Mouse (Mus musculus) frontal cortex, postnatal 10 days (tissue): Measurements from ENCODE around the gene Tedc1.
A peak's percentile ranks its signal among the peaks of the same experiment; 100 is the strongest.

Experiments
- DNase-seq, 2 experiments: peaks; one replicate each; pipeline ENCODE4 v3.0.0; 2022; ENCODE audit warnings: low spot score in 2 of 2, mixed read lengths in 1 of 2

Gene Tedc1

DNA sequence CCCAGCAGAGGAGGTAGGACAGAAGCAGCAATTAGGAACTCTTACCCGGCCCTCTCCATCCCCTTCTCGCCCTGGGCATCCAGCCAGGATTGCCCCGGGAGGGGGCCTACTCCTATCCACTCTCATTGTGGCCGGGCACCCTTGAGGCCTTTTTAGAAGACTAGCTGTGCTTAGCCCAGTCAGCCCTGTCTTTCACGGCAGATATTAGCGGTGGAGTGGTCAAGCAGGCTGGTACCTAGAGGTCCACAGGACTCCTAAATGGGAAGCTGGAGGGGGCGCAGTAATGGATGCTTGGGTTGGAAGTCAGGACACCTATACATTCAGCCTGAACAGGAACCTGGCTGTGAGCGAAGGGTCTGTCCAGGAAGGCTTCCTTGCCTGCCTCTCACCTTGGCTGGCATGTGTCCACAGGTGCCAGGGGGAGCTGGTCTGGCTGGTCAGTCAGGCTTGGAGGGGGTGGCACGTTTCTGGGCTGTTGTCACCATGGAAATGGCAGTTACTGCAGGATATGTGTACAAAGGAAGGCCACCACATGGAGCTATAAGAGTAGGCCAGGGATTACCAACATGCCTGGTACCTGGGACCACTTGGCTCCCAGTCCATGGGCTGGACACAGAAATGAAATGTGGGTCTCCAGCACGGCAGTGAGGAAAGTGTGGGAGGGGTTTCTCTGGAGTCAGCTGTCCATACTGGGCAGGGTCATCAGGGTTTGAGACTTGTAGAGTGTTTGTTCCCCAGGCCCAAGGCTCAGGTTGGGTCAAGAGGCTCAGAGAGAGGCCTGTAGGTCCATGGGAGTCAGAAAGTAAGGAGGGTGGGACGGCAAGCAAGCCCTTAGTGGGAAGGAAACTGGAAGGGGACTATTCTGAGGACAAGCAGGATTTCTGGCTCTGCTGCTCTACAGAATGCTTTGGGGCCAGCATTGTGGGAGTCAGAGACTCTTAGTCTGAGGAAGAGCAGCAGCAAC, 17.0 kb upstream of the Tedc1 start:
- DNase-seq: no peak

DNA sequence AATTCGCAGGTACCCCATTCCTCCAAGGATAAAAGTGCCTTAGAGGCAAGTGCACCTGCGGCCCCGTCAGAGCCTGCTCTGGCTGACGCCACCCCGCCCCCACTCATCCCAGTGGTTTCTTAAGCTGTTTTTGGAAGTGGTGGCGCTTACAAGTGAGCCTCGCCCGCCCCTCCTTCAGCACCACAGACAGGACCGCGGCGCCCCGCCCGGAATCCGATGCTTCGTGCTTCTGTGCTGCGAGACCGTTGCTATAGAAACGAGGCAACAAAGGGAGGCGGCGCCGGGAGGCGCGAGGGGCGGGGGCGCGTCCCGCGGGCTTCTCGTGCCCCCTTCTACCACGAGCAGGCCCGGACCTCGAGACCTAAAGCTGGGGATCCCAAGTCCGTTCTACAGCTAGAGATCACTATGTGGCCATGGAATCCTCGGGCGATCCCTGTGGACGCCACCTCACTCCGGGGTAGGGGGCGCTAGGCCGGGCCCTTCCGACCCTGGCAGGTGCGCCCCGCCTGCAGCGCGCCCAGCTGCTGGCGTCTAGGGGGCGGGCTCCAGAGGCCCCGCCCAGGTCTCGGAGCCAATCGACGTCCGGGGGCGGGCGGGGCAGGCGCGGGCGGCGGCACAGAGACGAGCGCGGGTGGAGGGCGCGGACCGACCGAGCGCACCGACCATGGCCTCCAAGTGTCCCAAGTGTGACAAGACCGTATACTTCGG, 16.2 kb upstream of the Tedc1 start, which contains the start of gene Crip2:
TSS of gene Crip2 (plus strand) at position 329 of the 708 bp plus-strand sequence.
- peak; percentile 90 to 95 for DNase-seq

GRCm38 (mm10) chr12:113140616-113141411, 15.4 kb upstream of the Tedc1 start:
- DNase-seq: peak; percentile 42 to 65

DNA sequence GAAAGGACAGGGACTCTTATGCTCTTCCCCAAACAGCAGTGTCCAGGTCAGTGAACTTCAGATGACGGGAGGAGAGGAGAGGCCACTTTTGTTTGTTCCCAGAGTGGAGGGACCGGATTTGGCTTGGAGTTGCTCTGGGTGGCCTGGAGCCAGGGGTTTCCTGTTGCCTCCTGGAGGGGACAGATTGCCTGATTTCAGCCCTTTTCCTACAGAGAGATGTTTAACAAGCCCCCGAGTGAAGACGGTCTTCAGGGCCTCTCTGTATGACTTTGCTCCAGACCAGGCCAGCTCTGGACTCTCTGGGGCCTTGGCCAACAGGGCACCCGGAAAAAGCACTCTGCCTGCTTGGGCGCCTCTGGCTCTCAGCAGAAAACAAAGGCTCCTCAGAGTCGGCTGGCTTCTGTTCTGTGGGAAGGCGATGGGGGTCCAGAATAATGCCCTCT, 14.7 kb upstream of the Tedc1 start:
- peak in 1 of 2 experiments; percentile 48 for DNase-seq

DNA sequence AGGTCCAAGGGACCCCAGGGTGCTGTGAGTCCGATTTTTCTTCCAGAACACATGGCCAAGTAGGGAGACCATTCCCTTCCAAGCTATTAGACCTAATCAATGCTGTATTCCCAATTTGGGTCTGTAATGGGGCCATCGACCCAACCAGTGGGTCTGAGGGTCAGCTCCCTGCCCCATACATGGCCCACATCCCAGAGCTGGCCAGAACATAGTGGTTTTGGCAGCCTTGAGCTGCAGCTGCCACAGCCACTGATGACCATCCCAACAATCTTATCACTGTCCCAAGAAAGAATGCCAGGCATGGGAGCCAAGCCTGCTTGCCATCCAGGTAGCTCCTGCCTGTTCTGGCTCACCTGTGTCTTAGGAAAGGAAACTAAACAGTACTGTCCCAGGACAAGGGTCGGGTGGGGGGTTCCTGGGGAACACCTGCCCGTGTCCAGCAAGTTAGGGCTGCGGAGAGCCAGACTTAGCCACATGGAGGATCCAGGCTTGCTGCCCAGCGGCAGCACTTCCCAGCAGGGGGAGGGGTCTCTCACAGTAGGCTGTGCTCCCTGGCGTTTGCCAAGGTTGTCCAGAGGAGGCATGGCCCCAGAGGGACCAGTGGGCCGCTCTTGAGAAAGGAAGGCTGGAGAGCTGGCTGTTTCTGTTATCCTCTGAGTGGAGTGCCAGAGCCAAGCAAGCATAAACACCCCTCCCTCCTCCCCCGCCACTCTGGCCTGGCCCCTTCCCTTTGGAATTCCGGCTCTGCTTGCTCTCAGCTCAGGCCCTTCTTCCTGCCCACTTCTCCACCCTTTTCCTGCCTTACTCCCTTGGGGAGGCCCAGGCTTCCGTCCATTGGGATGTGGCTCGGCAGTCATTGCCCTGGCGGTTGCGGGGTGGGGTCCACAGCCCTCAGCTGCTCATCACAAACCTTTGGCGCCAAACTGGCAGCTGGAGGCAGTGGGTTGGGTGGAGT, 13.9 kb upstream of the Tedc1 start:
- peak; percentile 61 to 74 for DNase-seq

GRCm38 (mm10) chr12:113143164-113143563, 13.1 kb upstream of the Tedc1 start:
- DNase-seq: no peak

- peak in 1 of 2 experiments; percentile 39 for DNase-seq
Observed at GRCm38 (mm10) chr12:113144001-113144756, 12.0 kb upstream of the Tedc1 start.

DNA sequence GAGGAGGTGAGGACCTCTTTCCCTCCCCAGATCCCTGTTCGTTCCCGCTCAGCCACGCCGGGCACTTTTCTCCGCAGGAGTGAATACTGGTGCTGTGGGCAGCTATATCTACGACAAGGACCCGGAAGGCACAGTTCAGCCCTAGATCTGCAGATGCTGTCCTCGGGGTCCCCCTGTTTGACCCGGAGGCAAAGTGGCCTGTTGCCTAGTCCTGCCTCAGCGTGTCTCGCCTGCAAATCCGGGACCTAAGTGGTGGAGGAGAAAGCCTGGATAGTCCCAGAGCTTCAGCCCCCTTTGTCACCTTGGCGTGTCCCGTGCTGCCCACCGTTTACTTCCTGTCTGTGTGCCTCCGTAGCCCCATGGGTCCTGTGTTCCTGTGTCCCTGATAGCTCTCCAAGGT, 11.3 kb upstream of the Tedc1 start:
- DNase-seq: no peak

DNA sequence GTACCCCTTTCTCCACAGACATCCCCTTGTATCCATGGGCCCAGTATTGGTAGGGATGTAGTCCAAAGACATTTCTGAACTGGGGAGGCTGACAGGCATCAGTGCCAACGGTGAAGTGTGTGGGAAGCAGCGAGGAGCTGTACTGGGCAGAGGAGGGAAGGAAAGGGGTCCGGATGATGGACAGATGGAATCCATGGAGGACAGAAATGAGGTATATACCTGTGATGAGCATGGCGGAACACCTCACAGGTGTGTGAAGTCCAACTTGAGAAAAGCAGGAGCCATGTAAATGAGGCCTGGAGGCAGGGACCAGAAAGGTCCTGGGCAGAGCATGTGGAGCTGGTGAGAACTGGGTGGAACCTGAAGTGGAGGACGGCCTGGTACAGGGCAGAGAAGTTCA, 10.6 kb upstream of the Tedc1 start:
- DNase-seq: no peak

GRCm38 (mm10) chr12:113146112-113147057, 9.8 kb upstream of the Tedc1 start, which contains the start of gene Crip1:
Gene Crip1, plus strand, starts transcription at chr12:113146316.
- peak; percentile 68 to 83 for DNase-seq

DNA sequence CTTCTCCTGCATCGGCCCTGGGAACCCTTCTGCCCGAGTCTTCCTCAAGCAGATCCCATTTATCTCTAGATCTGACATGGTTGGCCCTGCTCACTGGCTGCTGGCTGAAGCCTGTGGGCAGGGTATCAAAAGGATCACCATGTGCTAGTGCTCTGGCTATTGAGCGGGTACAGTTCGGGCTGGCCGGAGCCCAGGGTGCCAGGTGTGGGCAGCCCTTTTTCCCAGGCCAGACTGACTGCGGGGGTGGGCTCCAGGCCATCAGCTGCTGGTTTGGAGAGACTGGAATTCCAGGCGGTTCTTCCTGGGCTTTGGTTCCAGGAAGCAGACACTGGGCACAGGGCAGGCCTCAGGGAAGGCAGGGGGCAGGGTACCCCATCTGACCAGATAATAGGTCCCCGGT, 8.7 kb upstream of the Tedc1 start:
- DNase-seq: no peak

- DNase-seq: no peak
Observed at GRCm38 (mm10) chr12:113148381-113149035, 7.7 kb upstream of the Tedc1 start.

DNA sequence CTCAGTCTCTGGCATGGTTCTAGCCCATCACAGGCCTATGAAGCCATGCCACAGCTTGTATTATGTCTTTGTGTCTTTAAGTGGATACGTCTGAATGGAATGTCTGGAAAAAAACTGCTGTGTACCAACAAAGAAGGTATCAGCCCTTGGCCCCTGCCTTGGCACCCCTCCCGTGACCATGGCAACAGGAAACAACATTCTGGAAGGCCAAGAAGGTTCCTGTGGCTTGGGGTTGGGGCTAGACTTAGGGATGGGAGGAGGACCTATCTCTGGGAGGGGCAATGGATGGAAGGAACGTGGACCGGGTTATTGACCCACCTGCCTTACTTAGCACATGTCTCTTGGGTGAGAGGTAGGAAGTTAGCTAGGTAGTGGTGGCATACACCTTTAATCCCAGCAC, 6.9 kb upstream of the Tedc1 start:
- no peak for DNase-seq

DNA sequence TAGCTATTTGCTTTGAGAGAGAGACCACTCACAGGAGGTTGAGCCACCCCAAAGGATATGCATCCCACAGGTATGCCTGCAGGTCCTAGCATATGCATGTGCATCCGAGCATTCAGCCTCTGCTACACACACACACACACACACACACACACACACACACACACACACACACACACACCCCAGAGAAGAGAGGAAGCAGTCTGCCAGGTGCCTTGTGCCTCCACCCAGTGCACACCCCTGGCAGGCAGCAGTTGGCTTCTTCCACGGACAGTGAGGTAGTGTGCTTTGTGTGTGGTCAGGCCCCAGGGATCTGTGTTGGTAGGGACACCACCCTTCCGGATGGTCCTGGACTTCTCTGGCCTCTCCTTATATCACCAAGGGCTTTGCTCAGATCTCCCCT, 6.3 kb upstream of the Tedc1 start:
- no peak for DNase-seq

DNA sequence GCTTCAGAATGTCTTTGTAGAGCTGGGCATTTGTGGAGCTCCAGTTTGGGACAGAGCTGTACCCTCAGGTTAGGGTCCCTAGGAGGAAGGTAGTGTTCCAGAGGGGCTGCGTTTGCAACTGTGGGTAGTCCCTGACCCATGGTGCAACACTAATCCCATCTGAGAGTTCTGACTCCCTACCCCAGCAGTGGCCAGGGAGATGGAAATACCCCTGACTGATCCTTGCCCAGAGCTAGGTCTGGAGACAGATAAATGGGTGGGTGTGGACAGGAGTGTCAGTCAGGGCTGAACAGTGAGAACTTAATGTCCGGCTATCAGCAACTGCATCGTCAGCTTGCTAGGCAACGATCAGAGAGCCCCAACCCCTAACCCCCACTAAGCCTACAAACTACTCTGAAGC, 5.6 kb upstream of the Tedc1 start:
- no peak for DNase-seq

DNA sequence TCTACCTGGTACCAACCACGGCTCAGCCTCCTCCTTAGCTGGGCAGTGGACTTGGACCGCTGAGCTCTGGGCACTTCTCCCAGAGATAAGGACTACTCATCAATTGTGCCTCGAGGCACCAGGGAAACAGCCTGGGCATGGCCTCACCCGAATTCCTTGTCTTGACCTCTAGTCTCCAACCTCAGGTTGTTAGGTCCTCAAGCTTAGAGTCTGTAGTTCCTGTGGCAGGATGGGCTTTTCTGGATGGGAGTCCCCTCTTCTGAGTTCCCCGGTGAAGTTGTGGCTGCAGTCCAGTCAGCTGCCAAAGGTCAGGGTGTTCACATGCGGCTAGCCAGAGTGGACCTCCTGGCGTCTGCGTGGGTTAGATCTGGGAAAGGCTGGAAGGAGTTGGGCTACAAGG, 5.2 kb upstream of the Tedc1 start:
- no peak for DNase-seq

DNA sequence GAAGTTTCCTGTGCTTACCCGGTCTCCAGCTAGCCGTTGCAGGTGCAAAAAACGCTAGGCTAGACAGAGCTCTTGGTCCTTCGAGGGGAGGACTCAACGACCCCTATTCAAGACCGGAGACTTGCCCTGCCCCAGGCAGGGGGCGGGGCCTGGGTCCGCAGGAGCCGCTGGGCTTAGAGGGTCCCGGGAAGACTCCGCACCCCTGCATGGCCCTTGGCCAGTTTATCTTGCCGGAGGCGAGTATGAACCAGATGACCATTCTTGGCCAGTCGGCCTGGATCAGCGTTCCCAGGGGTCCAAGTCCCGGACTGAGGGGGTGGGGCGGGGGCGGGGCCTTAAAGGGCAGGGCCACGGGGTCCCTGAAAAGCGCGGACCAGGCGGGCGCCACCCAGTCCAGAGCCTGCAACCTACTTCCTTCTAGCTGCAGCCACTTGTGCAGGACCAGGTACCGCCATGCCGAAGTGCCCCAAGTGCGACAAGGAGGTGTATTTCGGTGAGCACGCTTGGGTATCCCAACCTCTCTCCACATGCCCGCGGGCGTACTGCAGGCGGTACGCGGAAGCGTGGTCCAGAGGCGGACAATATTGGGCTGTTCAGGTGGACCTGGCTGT, 4.5 kb upstream of the Tedc1 start:
- no peak for DNase-seq

GRCm38 (mm10) chr12:113152272-113152661, 4.0 kb upstream of the Tedc1 start:
- DNase-seq: no peak
